Mouse (Mus musculus): ENCODE results near the gene Olfr1378. TPM values are rescaled to one million over a fixed set of nuclear protein-coding genes. Genes with fewer than 3 reads are reported as not detected.

The Olfr1378 gene
- polyA plus RNA-seq (2015; fragmentation: Nextera tagmentation; extraction: Ambion mirVana) = not detected in 2 replicates

GRCm38 (mm10) chr11:50966230-50966629, at the start of gene Olfr1378:
TSS of gene Olfr1378 (plus strand) at chr11:50966530.
- H3K4me2 ChIP-seq = no peak within 1 kb of the TSS
- no peaks in the 10 kb centered on the region for H3K36me3 ChIP-seq
- 71% methylated on average over 11 of the region's 11 CpGs for WGBS
- no peaks in the 10 kb centered on the region for H3K9me3 ChIP-seq
- no peak within 1 kb of the TSS for H3K4me3 ChIP-seq
- no peaks in the 10 kb centered on the region for H3K4me1 ChIP-seq
- no peak within 1 kb of the TSS for H3K9ac ChIP-seq
- no peak within 1 kb of the TSS for H3K27ac ChIP-seq
- ATAC-seq (ENCODE audit: insufficient number of reproducible peaks, low FRiP score, low TSS enrichment, low read depth) = no peak
- H3K27me3 ChIP-seq = no peaks in the 10 kb centered on the region

DNA sequence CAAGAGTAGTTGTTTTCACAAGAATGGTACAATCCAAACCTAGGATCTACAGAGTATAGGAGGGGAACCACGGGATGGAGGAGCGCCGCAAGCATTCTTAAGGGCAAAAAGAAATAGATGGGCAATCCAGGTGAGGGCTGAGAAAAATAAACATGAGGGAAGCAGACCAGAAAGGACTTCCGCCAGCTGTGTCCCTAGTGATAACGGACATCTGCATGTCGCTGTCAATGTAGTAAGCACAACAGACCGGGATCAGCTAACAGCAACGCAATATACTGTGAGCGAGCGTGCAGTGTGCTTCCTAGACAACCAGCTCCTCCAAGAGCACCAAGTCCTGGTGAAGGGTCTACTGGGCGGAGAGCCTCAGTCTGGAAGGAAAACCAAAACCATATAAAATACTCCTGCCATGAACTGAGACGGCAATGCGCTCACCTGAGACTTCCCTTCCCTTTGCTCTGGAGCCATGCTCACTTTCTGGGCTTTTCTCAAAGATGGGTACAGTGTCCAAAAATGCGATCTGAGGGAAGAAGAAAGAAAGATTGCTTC, 35.8 kb upstream of the Olfr1378 start:
- Histone ChIP-seq H3K4me1 (peaks cover 9% of the 10 kb centered on the region), H3K9ac (peak overlapping the region; percentile 74), H3K4me3 (peak overlapping the region; percentile 64), H3K36me3 (no peaks in the 10 kb centered on the region), H3K9me3 (no peaks in the 10 kb centered on the region), H3K27me3 (0 out of 2 replicates have a peak, but pooled peaks cover 8% of the 10 kb centered on the region), H3K4me2 (peak overlapping the region; percentile 93), H3K27ac (no peak overlapping the region)
- 25% methylated on average over 14 of the region's 14 CpGs for WGBS
- ATAC-seq (ENCODE audit: insufficient number of reproducible peaks, low FRiP score, low TSS enrichment, low read depth) = no peak

DNA sequence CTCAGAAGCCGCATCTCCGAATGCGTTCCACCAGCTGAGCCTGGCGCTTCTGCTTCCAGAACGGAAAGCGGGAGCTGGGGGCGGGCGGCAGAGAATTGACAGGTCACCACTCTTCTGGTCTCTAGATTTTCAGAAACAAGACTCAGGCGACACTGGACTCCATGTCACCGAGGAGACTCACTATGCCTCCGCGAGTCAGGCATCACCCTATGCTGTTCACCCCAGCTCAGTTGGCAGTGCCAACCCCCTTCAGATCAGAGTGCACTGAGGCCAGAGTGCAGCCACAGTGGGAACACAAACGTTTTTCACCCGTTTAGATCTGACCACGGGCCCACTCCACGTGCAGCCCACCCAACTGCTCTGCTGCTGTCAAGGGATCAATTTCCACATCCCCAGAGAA, 35.3 kb upstream of the Olfr1378 start:
- H3K4me1 ChIP-seq = peaks cover 9% of the 10 kb centered on the region
- 2% methylated on average over 16 of the region's 16 CpGs for WGBS
- H3K4me3 ChIP-seq = peak overlapping the region; percentile 64
- H3K27ac ChIP-seq = peak overlapping the region; percentile 33; the same call in 1 of the 2 replicates
- H3K36me3 ChIP-seq = no peaks in the 10 kb centered on the region
- 0 out of 2 replicates have a peak, but pooled peaks cover 8% of the 10 kb centered on the region for H3K27me3 ChIP-seq
- H3K9me3 ChIP-seq = no peaks in the 10 kb centered on the region
- peak; percentile 59 for ATAC-seq (ENCODE audit: insufficient number of reproducible peaks, low FRiP score, low TSS enrichment, low read depth)
- H3K4me2 ChIP-seq = peak overlapping the region; percentile 93
- H3K9ac ChIP-seq = peak overlapping the region; percentile 74

GRCm38 (mm10) chr11:50931451-50931866, 34.9 kb upstream of the Olfr1378 start, which contains the start of gene Zfp354b:
TSS of gene Zfp354b (minus strand) at chr11:50931633.
- H3K4me3 ChIP-seq = peak within 1 kb of the TSS; percentile 64

GRCm38 (mm10) chr11:50932040-50932439, 34.3 kb upstream of the Olfr1378 start:
- H3K36me3 ChIP-seq = no peaks in the 10 kb centered on the region
- no peak overlapping the region for H3K9ac ChIP-seq
- ATAC-seq (ENCODE audit: insufficient number of reproducible peaks, low FRiP score, low TSS enrichment, low read depth) = no peak
- H3K27me3 ChIP-seq = 0 out of 2 replicates have a peak, but pooled peaks cover 8% of the 10 kb centered on the region
- H3K9me3 ChIP-seq = no peaks in the 10 kb centered on the region
- peaks cover 9% of the 10 kb centered on the region for H3K4me1 ChIP-seq
- 77% methylated on average over 1 of the region's 1 CpGs for WGBS
- H3K4me2 ChIP-seq = no peak overlapping the region
- no peak overlapping the region for H3K4me3 ChIP-seq
- H3K27ac ChIP-seq = no peak overlapping the region

More at GRCm38 (mm10) chr11:50931451-50931866, 34.9 kb upstream of the Olfr1378 start, which contains the start of gene Zfp354b:
- Histone ChIP-seq H3K4me1 (peaks cover 9% of the 10 kb centered on the region), H3K9ac (peak within 1 kb of the TSS; percentile 74), H3K4me2 (peak within 1 kb of the TSS; percentile 93), H3K27me3 (0 out of 2 replicates have a peak, but pooled peaks cover 8% of the 10 kb centered on the region), H3K9me3 (no peaks in the 10 kb centered on the region), H3K36me3 (no peaks in the 10 kb centered on the region), H3K27ac (peak within 1 kb of the TSS; percentile 33; the same call in 1 of the 2 replicates)
- WGBS = 2% methylated on average over 18 of the region's 18 CpGs
- ATAC-seq (ENCODE audit: insufficient number of reproducible peaks, low FRiP score, low TSS enrichment, low read depth) = peak; percentile 93

GRCm38 (mm10) chr11:50938435-50938834, 27.9 kb upstream of the Olfr1378 start:
- Histone ChIP-seq H3K4me2 (no peak overlapping the region), H3K9ac (no peak overlapping the region), H3K9me3 (no peaks in the 10 kb centered on the region), H3K36me3 (no peaks in the 10 kb centered on the region), H3K27me3 (peaks cover 5% of the 10 kb centered on the region; the same call in 1 of the 2 replicates), H3K4me3 (no peak overlapping the region), H3K4me1 (no peaks in the 10 kb centered on the region), H3K27ac (no peak overlapping the region)
- WGBS = 69% methylated on average over 8 of the region's 8 CpGs
- ATAC-seq (ENCODE audit: insufficient number of reproducible peaks, low FRiP score, low TSS enrichment, low read depth) = no peak

DNA sequence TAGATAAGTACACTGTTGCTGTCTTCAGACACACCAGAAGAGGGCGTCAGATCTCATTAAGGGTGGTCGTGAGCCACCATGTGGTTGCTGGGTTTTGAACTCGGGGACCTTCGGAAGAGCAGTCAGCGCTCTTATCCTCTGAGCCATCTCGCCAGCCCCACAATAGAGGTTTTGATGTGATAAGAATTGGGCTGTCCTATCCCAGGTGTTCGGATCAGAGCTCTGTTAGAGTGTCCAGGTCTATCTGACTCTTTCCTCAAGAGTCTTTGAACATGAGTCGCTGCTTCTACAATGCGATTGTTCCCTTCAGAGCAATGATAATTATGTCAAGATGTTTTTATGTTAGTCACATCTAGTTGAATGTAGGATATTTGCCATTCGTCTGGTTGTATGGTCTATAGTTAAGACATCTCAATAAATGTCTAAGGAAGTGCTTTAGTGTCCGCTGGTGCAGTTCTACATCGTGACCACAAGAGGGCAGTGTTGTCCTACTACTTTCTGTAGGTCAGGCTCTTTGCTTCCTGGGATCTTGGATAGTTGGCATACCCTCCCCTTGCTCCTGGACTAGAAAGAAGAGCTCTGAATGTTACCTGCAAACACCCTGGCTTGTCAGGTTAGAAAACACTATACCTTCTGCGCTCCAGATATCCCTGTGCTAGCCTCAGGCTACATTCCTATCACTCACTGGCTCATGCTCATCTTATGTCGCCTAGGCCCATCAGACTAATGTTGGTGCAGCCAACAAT, 26.5 kb upstream of the Olfr1378 start:
- no peak overlapping the region for H3K27ac ChIP-seq
- H3K36me3 ChIP-seq = no peaks in the 10 kb centered on the region
- no peak overlapping the region for H3K4me3 ChIP-seq
- 32% methylated on average over 14 of the region's 14 CpGs for WGBS
- no peaks in the 10 kb centered on the region for H3K9me3 ChIP-seq
- H3K4me2 ChIP-seq = no peak overlapping the region
- H3K27me3 ChIP-seq = peaks cover 5% of the 10 kb centered on the region; the same call in 1 of the 2 replicates
- no peak for ATAC-seq (ENCODE audit: insufficient number of reproducible peaks, low FRiP score, low TSS enrichment, low read depth)
- H3K4me1 ChIP-seq = no peaks in the 10 kb centered on the region
- no peak overlapping the region for H3K9ac ChIP-seq

- Histone ChIP-seq H3K9ac (no peak overlapping the region), H3K4me1 (no peaks in the 10 kb centered on the region), H3K4me2 (no peak overlapping the region), H3K4me3 (no peak overlapping the region), H3K9me3 (no peaks in the 10 kb centered on the region), H3K36me3 (no peaks in the 10 kb centered on the region), H3K27me3 (peaks cover 5% of the 10 kb centered on the region; the same call in 1 of the 2 replicates), H3K27ac (no peak overlapping the region)
- ATAC-seq (ENCODE audit: insufficient number of reproducible peaks, low FRiP score, low TSS enrichment, low read depth) = no peak
- 63% methylated on average over 12 of the region's 12 CpGs for WGBS
Measured at GRCm38 (mm10) chr11:50942386-50942785, 23.9 kb upstream of the Olfr1378 start.

- no peak for ATAC-seq (ENCODE audit: insufficient number of reproducible peaks, low FRiP score, low TSS enrichment, low read depth)
- Histone ChIP-seq H3K9ac (no peak within 1 kb of the TSS), H3K9me3 (no peaks in the 10 kb centered on the region), H3K36me3 (no peaks in the 10 kb centered on the region), H3K27me3 (peaks cover 5% of the 10 kb centered on the region; the same call in 1 of the 2 replicates), H3K4me1 (no peaks in the 10 kb centered on the region), H3K4me3 (no peak within 1 kb of the TSS), H3K27ac (no peak within 1 kb of the TSS), H3K4me2 (no peak within 1 kb of the TSS)
- 63% methylated on average over 14 of the region's 14 CpGs for WGBS
Measured at GRCm38 (mm10) chr11:50943506-50943905, 22.8 kb upstream of the Olfr1378 start, which contains the start of gene 4933414I15Rik. TSS of gene 4933414I15Rik (minus strand) at chr11:50943765.

DNA sequence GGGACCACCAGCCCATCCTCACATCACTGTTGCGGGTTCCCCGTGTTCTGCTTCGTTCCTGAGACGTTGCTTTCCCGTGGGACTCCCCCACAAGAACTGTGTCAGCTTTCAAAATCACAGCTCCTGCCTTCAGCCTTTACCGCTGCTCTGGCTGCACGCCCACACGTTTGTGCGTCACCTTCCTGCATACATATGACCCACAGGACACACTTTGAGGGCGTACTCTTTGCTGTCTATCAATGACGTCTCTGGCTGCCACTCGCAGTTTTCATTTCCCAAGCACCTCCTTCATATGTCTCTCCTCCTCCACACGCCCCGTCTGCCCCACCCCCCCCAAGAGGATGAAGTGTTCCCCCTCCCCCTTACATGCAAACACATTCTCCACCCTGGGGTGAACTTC, 14.0 kb upstream of the Olfr1378 start:
- Histone ChIP-seq H3K4me3 (no peak overlapping the region), H3K9me3 (no peaks in the 10 kb centered on the region), H3K27ac (no peak overlapping the region), H3K27me3 (no peaks in the 10 kb centered on the region), H3K9ac (no peak overlapping the region), H3K36me3 (no peaks in the 10 kb centered on the region), H3K4me1 (0 out of 2 replicates have a peak, but pooled peaks cover 5% of the 10 kb centered on the region), H3K4me2 (no peak overlapping the region)
- 0 out of 2 replicates have a peak, but pooled peaks have one; percentile 24 for ATAC-seq (ENCODE audit: insufficient number of reproducible peaks, low FRiP score, low TSS enrichment, low read depth)
- 59% methylated on average over 14 of the region's 14 CpGs for WGBS

DNA sequence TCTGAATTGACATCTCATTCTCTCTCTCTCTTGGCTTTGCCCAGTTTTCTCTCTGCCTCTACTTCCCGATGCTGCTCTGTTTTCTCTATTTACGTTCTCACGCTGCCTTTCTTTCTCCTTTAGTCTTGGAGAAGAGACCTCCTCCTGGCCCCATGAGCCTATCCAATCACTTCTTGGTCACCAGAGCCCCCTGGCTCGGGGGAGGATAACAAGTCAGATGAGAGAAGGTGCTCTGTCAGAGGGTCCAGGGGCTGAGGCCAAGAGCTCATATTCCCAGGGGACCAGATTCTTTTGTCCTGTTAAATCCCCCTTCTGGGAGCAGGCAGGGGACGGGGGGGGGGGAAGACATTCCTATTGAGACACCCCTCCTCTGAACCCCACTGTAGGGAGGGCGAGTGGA, 12.7 kb upstream of the Olfr1378 start, which contains the start of gene Prop1:
Gene Prop1 (minus strand): TSS at position 101 of the 400 bp plus-strand sequence.
- Histone ChIP-seq H3K4me3 (no peak within 1 kb of the TSS), H3K4me2 (no peak within 1 kb of the TSS), H3K27me3 (no peaks in the 10 kb centered on the region), H3K27ac (no peak within 1 kb of the TSS), H3K4me1 (0 out of 2 replicates have a peak, but pooled peaks cover 5% of the 10 kb centered on the region), H3K36me3 (no peaks in the 10 kb centered on the region), H3K9me3 (no peaks in the 10 kb centered on the region), H3K9ac (no peak within 1 kb of the TSS)
- 75% methylated on average over 6 of the region's 6 CpGs for WGBS
- ATAC-seq (ENCODE audit: insufficient number of reproducible peaks, low FRiP score, low TSS enrichment, low read depth) = no peak

DNA sequence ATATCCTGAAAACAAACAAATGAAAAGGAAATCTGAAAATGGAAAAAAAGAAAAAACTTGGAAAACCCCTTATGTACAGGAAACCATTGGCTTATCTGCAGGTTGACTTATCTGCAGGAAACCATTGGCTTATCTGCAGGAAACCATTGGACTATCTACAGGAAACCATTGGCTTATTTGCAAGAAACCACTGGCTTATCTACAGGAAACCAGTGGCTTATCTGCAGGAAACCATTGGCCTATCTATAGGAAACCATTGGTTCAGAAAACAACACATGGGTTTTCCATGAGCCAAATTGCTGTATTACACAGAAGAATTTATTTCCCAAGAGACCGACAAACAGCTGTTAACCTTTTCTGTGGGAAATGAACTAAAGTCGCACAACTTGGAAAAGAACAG, 1.4 kb upstream of the Olfr1378 start:
- no peaks in the 10 kb centered on the region for H3K36me3 ChIP-seq
- 66% methylated on average over 2 of the region's 2 CpGs for WGBS
- ATAC-seq (ENCODE audit: insufficient number of reproducible peaks, low FRiP score, low TSS enrichment, low read depth) = no peak
- no peak overlapping the region for H3K9ac ChIP-seq
- H3K9me3 ChIP-seq = no peaks in the 10 kb centered on the region
- no peak overlapping the region for H3K4me3 ChIP-seq
- H3K27me3 ChIP-seq = no peaks in the 10 kb centered on the region
- H3K4me2 ChIP-seq = no peak overlapping the region
- H3K27ac ChIP-seq = no peak overlapping the region
- H3K4me1 ChIP-seq = no peaks in the 10 kb centered on the region
